Mouse (Mus musculus) forebrain, embryonic 11.5 days (tissue): ENCODE data around the gene Fkbp8. TPM values are rescaled to one million over a fixed set of nuclear protein-coding genes. Genes with fewer than 3 reads are reported as not detected.
A peak's percentile ranks its signal among the peaks of the same experiment; 100 is the strongest.

Experiments
- ATAC-seq: fragments of 200-750 bp; cut with Nextera tagmentation; replicated peaks from 2 replicates; pipeline ENCODE4 v1.8.0; 2017; ENCODE audit warnings: moderate TSS enrichment; ENCODE audit not compliant: low FRiP score
- DNase-seq: peaks from one replicate; pipeline ENCODE4 v3.0.0-alpha.2; 2017; ENCODE audit warnings: low spot score
- H3K27ac ChIP-seq: fragments of 300-500 bp; sonication (generic); 2 replicates; pipeline ENCODE4 v1.5.1; 2014; ENCODE audit warnings: low read depth, low read length
- H3K27me3 ChIP-seq: fragments of 300-500 bp; sonication (generic); 2 replicates; pipeline ENCODE4 v1.6.1; 2014; ENCODE audit warnings: mild to moderate bottlenecking, low read length, mixed read lengths; ENCODE audit not compliant: control insufficient read depth, insufficient read depth
- H3K36me3 ChIP-seq: fragments of 300-500 bp; sonication (generic); 2 replicates; pipeline ENCODE4 v1.6.1; 2014; ENCODE audit warnings: mild to moderate bottlenecking, low read length, moderate library complexity, mixed read lengths; ENCODE audit not compliant: control insufficient read depth, insufficient read depth
- H3K4me1 ChIP-seq: fragments of 300-500 bp; sonication (generic); replicated peaks from 2 replicates; pipeline ENCODE4 v1.6.1; 2014; ENCODE audit warnings: low read length, mixed read lengths; ENCODE audit not compliant: control insufficient read depth, insufficient read depth
- H3K4me2 ChIP-seq: fragments of 300-500 bp; sonication (generic); 2 replicates; pipeline ENCODE4 v1.6.1; 2014; ENCODE audit warnings: low read depth, mild to moderate bottlenecking, low read length, moderate library complexity, mixed read lengths; ENCODE audit not compliant: severe bottlenecking
- H3K4me3 ChIP-seq: fragments of 300-500 bp; sonication (generic); 2 replicates; pipeline ENCODE4 v1.5.1; 2014; ENCODE audit warnings: low read depth, low read length
- H3K9ac ChIP-seq: fragments of 300-500 bp; sonication (generic); 2 replicates; pipeline ENCODE4 v1.6.1; 2014; ENCODE audit warnings: low read length
- H3K9me3 ChIP-seq: fragments of 300-500 bp; sonication (generic); 2 replicates; pipeline ENCODE4 v1.6.1; 2016; ENCODE audit warnings: low read length, mixed read lengths; ENCODE audit not compliant: control insufficient read depth
- WGBS: fragments of 180-500 bp; shearing (Covaris S2); extraction: QIAGEN DNeasy Blood & Tissue Kit; methylation state at CpG from one replicate; pipeline ENCODE4 v1.1.7; 2014; 5-methylcytosine and 5-hydroxymethylcytosine counted together
- polyA plus RNA-seq: library from polyadenylated mRNA; unstranded; fragments of >200 nt; fragmentation: Nextera tagmentation; extraction: Ambion mirVana; gene quantifications from 2 replicates; pipeline ENCODE4 v1.2.1, GENCODE M21; 2014

Gene Fkbp8
- polyA plus RNA-seq, 1 experiment from 2014 or later: 268 TPM

DNA sequence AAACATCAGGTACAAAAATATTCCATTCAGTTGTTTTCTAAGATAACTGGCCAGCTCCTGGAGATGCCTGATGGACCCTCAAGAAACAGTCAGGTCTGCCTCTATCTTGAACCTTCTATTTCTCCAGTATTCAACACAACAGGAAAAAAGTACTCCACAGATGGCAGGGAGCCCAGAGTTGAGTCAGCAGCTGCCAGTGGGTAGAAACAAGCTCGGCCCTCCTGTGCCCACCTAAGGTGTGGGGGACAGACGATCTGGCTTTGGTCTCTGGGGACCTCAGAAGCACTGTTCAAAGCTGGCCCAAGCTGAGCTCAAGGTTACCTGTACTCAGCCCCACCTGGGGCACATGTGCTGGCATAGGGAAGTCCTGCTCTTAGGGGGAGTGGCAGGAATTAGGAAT, 14.1 kb upstream of the Fkbp8 start:
- Histone ChIP-seq H3K27me3 (no peaks in the 10 kb centered on the region), H3K4me1 (peaks cover 11% of the 10 kb centered on the region; the same call in 1 of the 2 replicates), H3K9ac (no peak overlapping the region), H3K9me3 (no peaks in the 10 kb centered on the region), H3K4me3 (no peak overlapping the region), H3K27ac (no peak overlapping the region), H3K4me2 (no peak overlapping the region), H3K36me3 (peaks cover 5% of the 10 kb centered on the region; the same call in 1 of the 2 replicates)
- DNase-seq (no peak), ATAC-seq (no peak)
- WGBS: 84% methylated on average over 2 of the region's 2 CpGs

DNA sequence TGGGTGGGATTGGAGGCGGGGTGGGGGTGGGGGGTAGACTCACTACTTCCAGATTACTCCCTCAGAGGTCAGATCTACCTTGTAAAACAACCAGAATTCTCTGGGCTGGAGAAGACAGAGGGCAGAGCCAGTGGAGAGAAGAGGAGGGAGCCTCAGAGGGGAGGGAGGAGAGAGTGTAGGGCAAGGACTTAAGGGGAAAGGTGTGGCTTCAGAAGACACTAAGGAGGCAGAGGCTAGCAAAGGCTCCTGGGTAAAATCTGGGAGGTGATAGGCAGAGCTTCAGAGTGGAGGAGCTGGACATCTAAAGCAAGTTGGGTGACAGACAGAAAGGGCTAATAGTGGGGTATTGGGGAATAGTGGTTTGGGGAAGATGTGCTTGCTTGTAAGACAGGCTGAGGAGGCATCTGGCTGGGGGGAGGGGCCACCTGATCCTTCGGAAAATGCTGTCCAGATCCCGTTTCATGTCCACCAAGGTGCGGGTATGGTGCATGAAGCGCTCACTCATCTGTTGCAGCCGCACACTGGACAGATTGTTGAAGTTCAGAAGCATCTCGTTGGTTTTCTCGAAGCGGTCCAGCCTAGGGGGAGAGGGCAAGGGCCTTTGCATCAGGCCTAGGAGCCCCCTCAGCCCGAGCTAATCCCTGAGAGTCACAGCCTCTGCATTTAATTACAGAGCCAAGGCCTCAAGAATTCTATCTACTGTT, 9.4 kb upstream of the Fkbp8 start:
- Histone ChIP-seq H3K27me3 (no peaks in the 10 kb centered on the region), H3K4me3 (no peak overlapping the region), H3K4me1 (peaks cover 4% of the 10 kb centered on the region), H3K9ac (no peak overlapping the region), H3K27ac (no peak overlapping the region), H3K36me3 (peaks cover 2% of the 10 kb centered on the region; the same call in 1 of the 2 replicates), H3K9me3 (no peaks in the 10 kb centered on the region), H3K4me2 (no peak overlapping the region)
- 72% methylated on average over 10 of the region's 10 CpGs for WGBS
- ATAC-seq: no peak
- DNase-seq: no peak

GRCm38 (mm10) chr8:70519043-70519442, 8.5 kb upstream of the Fkbp8 start:
- Histone ChIP-seq H3K27me3 (no peaks in the 10 kb centered on the region), H3K27ac (no peak overlapping the region), H3K9me3 (no peaks in the 10 kb centered on the region), H3K36me3 (no peaks in the 10 kb centered on the region; the same call in 1 of the 2 replicates), H3K4me1 (peaks cover 4% of the 10 kb centered on the region), H3K9ac (no peak overlapping the region), H3K4me2 (no peak overlapping the region), H3K4me3 (no peak overlapping the region)
- 90% methylated on average over 6 of the region's 6 CpGs for WGBS
- DNase-seq (no peak), ATAC-seq (no peak)

GRCm38 (mm10) chr8:70519606-70520005, 7.9 kb upstream of the Fkbp8 start:
- H3K27ac ChIP-seq: no peak overlapping the region
- 79% methylated on average over 2 of the region's 2 CpGs for WGBS
- ATAC-seq (no peak), DNase-seq (no peak)
- H3K36me3 ChIP-seq: no peaks in the 10 kb centered on the region; the same call in 1 of the 2 replicates
- H3K9me3 ChIP-seq: no peaks in the 10 kb centered on the region
- no peak overlapping the region for H3K9ac ChIP-seq
- no peak overlapping the region for H3K4me3 ChIP-seq
- H3K27me3 ChIP-seq: no peaks in the 10 kb centered on the region
- H3K4me2 ChIP-seq: no peak overlapping the region
- H3K4me1 ChIP-seq: peaks cover 4% of the 10 kb centered on the region

GRCm38 (mm10) chr8:70522592-70523403, 4.7 kb upstream of the Fkbp8 start:
- Histone ChIP-seq H3K4me1 (peaks cover 6% of the 10 kb centered on the region), H3K27me3 (no peaks in the 10 kb centered on the region)
- WGBS: under 1% methylated on average over 51 of the region's 51 CpGs

DNA sequence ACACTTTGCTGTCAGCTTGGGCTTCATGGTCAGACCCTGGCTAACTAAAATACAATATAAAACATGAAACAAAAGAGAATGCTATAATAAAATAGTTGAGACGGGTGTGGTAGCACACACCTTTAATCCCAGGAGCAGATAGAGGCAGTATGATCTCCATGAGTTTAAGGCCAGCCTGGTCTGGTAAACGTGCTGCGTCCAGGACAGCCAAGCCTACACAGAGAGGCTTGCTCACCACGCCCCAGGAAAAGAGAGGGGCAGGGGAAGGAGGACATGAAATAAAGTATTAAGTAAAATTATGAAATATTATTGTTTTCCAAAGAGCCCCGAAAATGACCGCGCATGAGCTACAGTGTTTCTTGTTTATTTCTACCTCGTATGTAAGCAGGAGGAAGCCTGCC, 413 bp upstream of the Fkbp8 start:
- ATAC-seq: no peak
- Histone ChIP-seq H3K4me2 (peak overlapping the region; percentile 86), H3K4me3 (peak overlapping the region; percentile 90), H3K9ac (peak overlapping the region; percentile 95), H3K27ac (no peak overlapping the region), H3K27me3 (no peaks in the 10 kb centered on the region), H3K9me3 (no peaks in the 10 kb centered on the region), H3K4me1 (peaks cover 10% of the 10 kb centered on the region), H3K36me3 (peaks cover 4% of the 10 kb centered on the region; the same call in 1 of the 2 replicates)
- 4% methylated on average over 8 of the region's 8 CpGs for WGBS
- DNase-seq: no peak

More at GRCm38 (mm10) chr8:70522592-70523403, 4.7 kb upstream of the Fkbp8 start:
- Histone ChIP-seq H3K4me3 (peak overlapping the region; percentile 67), H3K9me3 (no peaks in the 10 kb centered on the region), H3K4me2 (peak overlapping the region; percentile 84), H3K36me3 (no peaks in the 10 kb centered on the region), H3K27ac (peak overlapping the region; percentile 50), H3K9ac (peak overlapping the region; percentile 75)
- DNase-seq (peak; percentile 97), ATAC-seq (peak; percentile 80)

DNA sequence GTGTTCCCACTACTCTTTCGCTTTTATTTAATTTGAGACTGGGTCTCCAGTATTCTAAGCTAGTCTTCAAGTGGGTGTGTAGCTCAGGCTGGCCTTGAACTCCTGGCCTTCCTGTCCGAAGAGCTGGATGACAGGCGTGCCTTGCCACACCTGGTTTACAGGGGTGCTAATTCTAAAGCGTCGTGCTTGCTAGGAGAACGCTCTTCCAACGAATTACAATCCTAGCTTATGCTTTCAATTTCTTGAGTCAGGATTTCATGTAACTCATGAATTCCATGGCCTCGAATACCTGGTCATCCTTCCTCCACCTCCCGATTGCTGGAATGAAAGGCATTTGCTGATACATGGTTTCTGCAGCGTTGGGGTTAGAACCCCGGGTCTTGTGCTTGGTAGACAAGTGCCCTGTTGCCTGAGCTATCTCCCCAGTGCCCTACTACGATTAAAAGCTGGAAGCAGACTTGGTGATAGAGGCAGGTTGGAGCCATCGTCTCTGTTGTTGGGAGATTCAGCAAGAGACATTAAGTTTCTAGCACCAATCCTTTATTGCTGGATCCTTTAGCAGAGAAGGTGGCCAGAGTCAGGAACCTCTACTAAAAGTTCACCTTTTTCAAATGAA, 766 bp downstream of the Fkbp8 start:
- 35% methylated on average over 13 of the region's 13 CpGs for WGBS
- peak overlapping the region; percentile 90 for H3K4me3 ChIP-seq
- H3K4me2 ChIP-seq: peak overlapping the region; percentile 86
- H3K4me1 ChIP-seq: 0 out of 2 replicates have a peak, but pooled peaks cover 7% of the 10 kb centered on the region
- DNase-seq (no peak), ATAC-seq (no peak)
- H3K27me3 ChIP-seq: no peaks in the 10 kb centered on the region
- peaks cover 4% of the 10 kb centered on the region; the same call in 1 of the 2 replicates for H3K36me3 ChIP-seq
- H3K9me3 ChIP-seq: no peaks in the 10 kb centered on the region
- peak overlapping the region; percentile 95 for H3K9ac ChIP-seq
- peak overlapping the region; percentile 72; the same call in 1 of the 2 replicates for H3K27ac ChIP-seq

- H3K4me3 ChIP-seq: no peak overlapping the region
- no peaks in the 10 kb centered on the region for H3K9me3 ChIP-seq
- DNase-seq: no peak
- no peaks in the 10 kb centered on the region for H3K27me3 ChIP-seq
- H3K4me2 ChIP-seq: no peak overlapping the region
- no peak for ATAC-seq
- H3K4me1 ChIP-seq: 0 out of 2 replicates have a peak, but pooled peaks cover 7% of the 10 kb centered on the region
- H3K36me3 ChIP-seq: peaks cover 4% of the 10 kb centered on the region; the same call in 1 of the 2 replicates
- no peak overlapping the region for H3K27ac ChIP-seq
- 86% methylated on average over 5 of the region's 5 CpGs for WGBS
- H3K9ac ChIP-seq: no peak overlapping the region
Measured at GRCm38 (mm10) chr8:70529299-70529698, 1.8 kb downstream of the Fkbp8 start.
